Mouse (Mus musculus): ENCODE measurements around the gene Arhgap6.
A peak's percentile ranks its signal among the peaks of the same experiment; 100 is the strongest.

Gene Arhgap6

GRCm38 (mm10) chrX:168980370-168980769, 185.5 kb downstream of the Arhgap6 start:
- DNase-seq, result no peak

DNA sequence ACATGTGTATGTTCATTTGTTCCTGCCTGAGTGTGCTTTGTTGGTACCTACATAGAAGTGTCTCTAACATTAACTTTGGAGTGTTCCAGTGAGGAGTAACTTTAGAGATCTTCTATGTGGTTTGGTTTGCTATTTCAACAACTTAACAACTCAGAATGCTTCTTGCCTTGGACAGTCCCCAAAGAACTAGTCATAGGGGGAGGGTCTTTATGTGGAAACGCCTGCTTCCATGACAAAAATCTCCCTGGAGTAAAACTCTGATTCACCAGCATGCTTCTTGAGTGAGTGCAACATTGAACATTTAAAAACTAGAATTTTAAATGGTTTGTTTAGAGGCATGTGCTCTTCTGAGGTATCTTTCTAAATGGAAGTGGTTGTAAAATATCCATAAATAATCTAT, 212.2 kb downstream of the Arhgap6 start:
- DNase-seq, result no peak

DNA sequence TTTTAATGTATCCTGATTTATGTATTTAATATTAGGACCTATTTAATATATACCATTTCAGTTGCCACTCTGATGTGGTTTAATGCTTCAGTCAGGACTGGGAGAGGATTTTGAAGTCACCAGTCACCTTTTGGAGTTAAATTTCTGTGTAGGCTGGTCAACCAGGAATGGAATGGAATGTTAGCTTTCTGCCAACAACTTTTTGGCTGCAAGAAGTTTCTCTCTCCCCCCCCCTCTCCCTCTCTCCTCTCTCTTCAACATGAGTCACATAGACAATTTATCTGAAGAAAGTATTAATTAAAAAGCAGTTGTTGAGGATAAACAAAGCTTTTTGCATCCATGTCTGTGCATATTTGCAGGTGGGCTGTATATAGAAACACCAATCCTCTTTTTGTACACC, 217.8 kb downstream of the Arhgap6 start:
- no peak for DNase-seq

GRCm38 (mm10) chrX:169034390-169034789, 239.5 kb downstream of the Arhgap6 start:
- DNase-seq, result no peak

DNA sequence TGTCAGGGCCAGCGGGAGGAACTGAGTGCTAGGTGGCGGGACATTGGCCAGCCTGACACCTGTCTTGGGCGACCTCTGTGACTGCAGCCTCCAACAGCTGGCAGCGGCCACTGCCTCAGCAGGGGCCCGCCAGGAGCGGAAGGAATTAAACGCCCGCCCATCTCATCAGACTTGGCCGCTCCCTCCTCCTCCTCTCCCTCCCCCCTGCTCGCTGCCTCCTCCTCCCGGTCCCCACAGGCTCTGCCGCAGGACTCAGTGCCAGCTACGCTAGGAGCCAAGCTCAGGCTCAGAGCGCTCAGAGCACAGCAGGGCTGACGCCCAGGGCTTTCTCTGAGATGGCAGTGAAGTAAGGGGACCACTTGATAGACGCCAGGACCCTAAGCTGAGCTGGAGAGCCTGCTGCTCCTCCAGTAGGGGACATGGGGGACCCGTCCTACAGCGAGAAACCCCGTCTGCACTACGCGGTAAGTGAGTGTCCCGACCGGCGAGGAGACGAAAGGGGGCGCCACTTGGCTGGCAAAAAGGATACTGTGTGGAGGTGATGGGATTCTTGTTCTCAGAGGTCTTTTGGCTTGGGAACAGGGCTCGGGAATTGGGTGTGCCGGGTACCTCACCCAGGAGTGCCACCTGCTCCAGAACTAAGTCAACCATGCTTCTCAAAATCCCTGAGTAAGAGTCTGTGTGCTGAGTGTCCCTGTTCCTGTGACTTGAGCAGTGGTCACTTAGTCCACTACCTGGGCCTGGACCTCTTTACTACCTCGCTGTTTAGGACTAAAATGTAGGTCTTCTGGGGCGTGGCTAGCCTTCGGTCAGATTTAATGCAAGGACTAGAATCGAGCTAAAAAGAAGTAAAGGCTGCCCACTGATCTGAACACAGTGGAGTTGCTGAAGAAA, 241.8 kb downstream of the Arhgap6 start:
- peak; percentile 76 to 77 for DNase-seq

DNA sequence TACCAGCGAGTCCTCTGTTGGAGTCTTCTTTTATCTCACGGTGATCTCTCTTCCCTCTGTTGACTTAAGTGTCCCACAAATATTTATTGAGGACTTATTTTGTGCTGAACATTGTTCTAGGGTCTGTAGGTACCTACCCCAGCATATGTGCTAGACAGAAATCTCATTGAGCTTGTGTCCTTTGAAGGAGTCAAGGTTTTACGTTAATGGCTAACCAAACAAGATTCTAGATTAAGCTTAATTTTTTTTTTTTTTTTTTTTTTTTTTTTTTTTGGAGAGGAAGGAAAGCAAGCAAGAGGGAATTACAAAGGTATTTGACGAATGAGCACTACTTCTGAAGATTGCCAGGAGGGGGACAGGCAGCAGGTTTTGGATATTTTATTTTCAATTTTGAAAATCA, 242.5 kb downstream of the Arhgap6 start:
- peak in 1 of 2 experiments; percentile 6 for DNase-seq

GRCm38 (mm10) chrX:169043872-169044271, 249.0 kb downstream of the Arhgap6 start:
- no peak for DNase-seq

DNA sequence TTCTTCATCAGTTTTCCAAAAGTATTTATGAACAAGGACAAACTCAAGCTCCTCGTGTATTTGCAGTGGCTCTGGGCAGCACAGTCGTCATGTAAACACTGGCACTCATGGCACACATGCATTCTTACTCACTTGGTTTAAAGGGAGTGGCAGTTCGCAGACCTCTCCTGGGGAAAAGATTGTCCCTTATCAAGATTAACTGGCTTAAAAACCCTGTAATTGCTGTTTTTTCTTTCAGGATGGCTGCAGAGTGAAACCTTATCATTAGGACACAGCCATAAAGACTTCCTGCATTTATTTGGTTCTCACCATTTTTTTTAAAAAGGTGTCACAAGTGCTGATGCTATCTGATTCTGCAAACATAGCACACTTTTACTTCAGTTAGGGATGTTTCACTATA, 252.7 kb downstream of the Arhgap6 start:
- no peak for DNase-seq

GRCm38 (mm10) chrX:169049550-169049949, 254.7 kb downstream of the Arhgap6 start:
- DNase-seq, result no peak

GRCm38 (mm10) chrX:169053907-169054476, 259.1 kb downstream of the Arhgap6 start:
- peak; percentile 1 to 9 for DNase-seq

- no peak for DNase-seq
Observed at GRCm38 (mm10) chrX:169062555-169062954, 267.7 kb downstream of the Arhgap6 start.

- no peak for DNase-seq
Observed at GRCm38 (mm10) chrX:169065298-169065697, 270.4 kb downstream of the Arhgap6 start.

GRCm38 (mm10) chrX:169065922-169066321, 271.0 kb downstream of the Arhgap6 start:
- no peak for DNase-seq

- no peak for DNase-seq
Observed at GRCm38 (mm10) chrX:169075020-169075419, 280.1 kb downstream of the Arhgap6 start.

DNA sequence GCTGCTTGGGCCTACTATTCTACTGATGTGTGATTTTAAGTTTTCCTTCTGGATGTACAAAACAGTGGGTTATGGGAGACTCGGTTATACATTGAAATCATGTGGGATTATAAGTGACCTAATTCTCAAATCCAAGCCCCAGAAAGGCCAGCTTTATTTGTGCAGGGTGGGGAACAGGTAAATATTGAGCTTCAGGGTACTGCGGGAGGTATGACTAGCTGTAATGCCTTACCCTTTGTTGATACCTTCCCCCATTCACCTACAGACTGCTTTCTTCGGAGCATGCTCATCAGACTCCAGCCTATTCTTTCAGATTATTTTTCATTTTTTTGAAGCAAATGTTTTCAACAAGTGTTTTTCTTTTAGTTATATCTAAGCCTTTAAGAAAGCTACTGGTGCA, 286.7 kb downstream of the Arhgap6 start:
- no peak for DNase-seq

DNA sequence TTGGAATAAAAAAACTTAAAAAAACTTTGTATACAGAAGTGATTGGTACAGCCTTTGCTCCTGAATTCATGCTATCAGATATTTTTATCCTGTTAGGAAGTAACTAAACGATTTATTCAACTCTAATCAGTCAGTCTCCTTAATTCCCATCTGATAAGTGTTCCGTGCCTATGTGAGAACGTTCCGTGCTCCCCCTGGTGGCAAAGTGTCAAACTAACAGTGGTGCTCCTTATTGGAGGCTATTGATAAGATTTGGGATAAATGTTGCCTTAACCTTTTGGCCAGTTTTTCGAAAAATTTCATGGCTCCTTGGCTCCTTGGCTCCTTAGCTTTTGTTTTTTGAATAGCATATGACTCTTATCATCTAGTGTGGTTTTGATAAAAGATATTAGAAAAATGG, 291.0 kb downstream of the Arhgap6 start:
- peak; percentile 31 to 53 for DNase-seq

GRCm38 (mm10) chrX:169089221-169089620, 294.3 kb downstream of the Arhgap6 start:
- DNase-seq, result no peak

DNA sequence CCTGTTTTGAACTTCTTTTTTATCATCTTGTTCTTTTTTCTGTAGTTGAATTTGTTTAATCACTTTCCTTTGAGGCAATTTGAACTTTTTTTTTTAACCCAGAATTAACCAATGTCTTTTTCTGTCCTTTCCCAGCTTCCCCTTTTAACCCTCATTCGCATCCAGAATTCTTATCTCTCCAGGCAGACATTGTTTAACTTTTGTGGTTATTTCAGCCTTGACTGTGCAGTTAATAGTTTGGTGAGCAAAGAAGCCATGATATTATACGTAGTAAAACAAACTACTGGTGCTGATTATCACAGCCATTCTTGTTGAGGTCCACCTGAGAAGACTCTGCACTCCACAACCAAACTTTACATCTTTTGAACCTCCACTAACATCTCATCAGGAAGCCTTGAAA, 299.7 kb downstream of the Arhgap6 start:
- no peak for DNase-seq

DNA sequence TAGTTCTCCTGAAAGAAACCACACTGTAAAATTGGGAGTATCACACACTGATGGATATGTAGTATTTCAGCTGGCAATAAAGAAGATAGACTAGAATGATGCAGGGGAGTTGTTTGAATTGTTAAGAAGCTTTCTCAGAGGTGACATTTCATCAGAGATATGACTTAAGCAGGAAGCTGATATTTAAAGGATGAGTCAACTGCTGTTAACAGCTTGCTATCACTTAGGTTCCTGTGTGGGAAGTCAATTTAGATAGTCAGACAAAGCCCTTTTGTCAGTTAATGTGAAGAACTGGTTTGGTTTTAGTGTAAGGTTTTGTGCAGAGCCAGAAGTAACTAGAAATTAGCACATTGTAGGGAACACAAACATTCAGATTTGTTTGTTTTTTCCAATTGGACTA, 300.7 kb downstream of the Arhgap6 start:
- no peak for DNase-seq

DNA sequence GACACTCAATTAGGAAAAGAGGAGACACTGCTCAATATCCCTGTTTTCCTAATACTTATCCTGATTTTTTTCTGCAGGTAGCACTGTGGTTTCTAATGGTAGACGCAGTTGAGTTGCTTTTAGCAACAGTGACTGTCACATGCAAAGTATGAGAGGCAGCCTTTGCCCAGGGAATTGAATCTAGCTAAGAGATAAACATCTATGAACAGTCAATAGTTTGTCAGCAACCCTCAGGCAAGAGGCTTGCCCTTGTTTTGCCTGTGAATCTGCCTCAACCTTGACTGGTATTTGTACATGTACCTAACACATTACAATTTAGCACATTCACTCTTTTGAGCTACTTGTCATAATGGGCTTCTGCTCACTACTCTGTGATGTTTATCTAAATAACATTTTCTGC, 307.8 kb downstream of the Arhgap6 start:
- no peak for DNase-seq

- DNase-seq, result peak; percentile 56 to 67
Observed at GRCm38 (mm10) chrX:169106048-169106622, 311.2 kb downstream of the Arhgap6 start.

GRCm38 (mm10) chrX:169107372-169107771, 312.5 kb downstream of the Arhgap6 start:
- DNase-seq, result no peak

GRCm38 (mm10) chrX:169110031-169110430, 315.1 kb downstream of the Arhgap6 start:
- no peak for DNase-seq

DNA sequence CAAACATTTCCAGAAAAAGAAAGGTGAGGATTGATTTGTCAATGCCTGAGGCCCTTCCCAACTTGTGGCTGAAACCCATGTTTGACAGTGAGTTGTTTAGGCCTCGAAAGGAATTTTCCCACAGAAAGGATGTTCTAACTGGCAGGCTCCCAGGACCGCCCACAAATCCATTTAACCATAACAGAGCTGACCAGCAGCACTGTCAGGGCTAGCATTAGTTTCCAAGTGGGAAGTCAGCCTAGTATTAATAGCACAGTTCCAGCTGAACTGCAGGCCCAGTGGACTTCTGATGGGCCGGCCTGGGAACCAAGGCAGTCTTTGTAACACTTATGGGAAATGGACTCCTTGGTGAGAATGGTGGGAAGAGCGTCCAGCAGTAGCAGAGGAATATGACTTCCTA, 317.8 kb downstream of the Arhgap6 start:
- peak; percentile 31 to 47 for DNase-seq

Measured in kidney, adult 8-10 months (tissue).